Mouse (Mus musculus): ENCODE results near the gene Ube2dnl1. TPM values are rescaled to one million over a fixed set of nuclear protein-coding genes. Genes with fewer than 3 reads are reported as not detected.

The Ube2dnl1 gene
- total RNA-seq (2012; rRNA removed), result 0.79 and 1.3 TPM in 2 replicates

- no peak within 1 kb of the TSS for H3K9ac ChIP-seq (ENCODE audit: insufficient read depth, low read depth, low read length, poor library complexity, severe bottlenecking)
- no peak for TF ChIP-seq ZC3H11A (IDR thresholded peaks at IDR 0.05; ENCODE audit: borderline replicate concordance, low read depth, low read length)
- H3K4me3 ChIP-seq (ENCODE audit: insufficient read depth in 1 of 2, low read depth in 1 of 2, low read length in 2 of 2, poor library complexity in 1 of 2, severe bottlenecking in 1 of 2), result no peak within 1 kb of the TSS
- no peak within 1 kb of the TSS for H3K27ac ChIP-seq (ENCODE audit: insufficient read depth, low read depth, low read length, poor library complexity, severe bottlenecking)
- no peaks in the 10 kb centered on the region for H3K4me1 ChIP-seq (ENCODE audit: control insufficient read depth in 2 of 2, insufficient read depth in 2 of 2, low read length in 2 of 2, poor library complexity in 1 of 2)
- no peaks in the 10 kb centered on the region for H3K9me3 ChIP-seq (ENCODE audit: control insufficient read depth, insufficient read depth, low read depth, low read length)
- no peaks in the 10 kb centered on the region for H3K36me3 ChIP-seq (ENCODE audit: control insufficient read depth, insufficient read depth, low read length, poor library complexity, severe bottlenecking)
- DNase-seq (ENCODE audit: low read depth, low spot score), result no peak
- in situ Hi-C loops (cut with MboI; ENCODE audit: low sequenced_read_pairs in 2 of 2, unreplicated experiment in 2 of 2), result no loop called here
These were observed at the start of gene Ube2dnl1 for GRCm38 (mm10) chrX:114904712-114905111. Gene Ube2dnl1, plus strand, starts transcription at chrX:114905012.

- H3K36me3 ChIP-seq (ENCODE audit: control insufficient read depth, insufficient read depth, low read length, poor library complexity, severe bottlenecking), result no peaks in the 10 kb centered on the region
- no peak overlapping the region for H3K4me3 ChIP-seq (ENCODE audit: insufficient read depth in 1 of 2, low read depth in 1 of 2, low read length in 2 of 2, poor library complexity in 1 of 2, severe bottlenecking in 1 of 2)
- H3K4me1 ChIP-seq (ENCODE audit: control insufficient read depth in 2 of 2, insufficient read depth in 2 of 2, low read length in 2 of 2, poor library complexity in 1 of 2), result no peaks in the 10 kb centered on the region
- H3K9me3 ChIP-seq (ENCODE audit: control insufficient read depth, insufficient read depth, low read depth, low read length), result no peaks in the 10 kb centered on the region
- TF ChIP-seq ZC3H11A (IDR thresholded peaks at IDR 0.05; ENCODE audit: borderline replicate concordance, low read depth, low read length) (no peak), MAFK (IDR thresholded peaks at IDR 0.05; ENCODE audit: insufficient read depth, low read depth, low read length) (no peak)
- H3K9ac ChIP-seq (ENCODE audit: insufficient read depth, low read depth, low read length, poor library complexity, severe bottlenecking), result no peak overlapping the region
- in situ Hi-C loops (cut with MboI; ENCODE audit: low sequenced_read_pairs in 2 of 2, unreplicated experiment in 2 of 2), result no loop called here
- no peak for DNase-seq (ENCODE audit: low read depth, low spot score)
- no peak overlapping the region for H3K27ac ChIP-seq (ENCODE audit: insufficient read depth, low read depth, low read length, poor library complexity, severe bottlenecking)
These were observed 9.3 kb upstream of the Ube2dnl1 start for GRCm38 (mm10) chrX:114895489-114895888.

- no peaks in the 10 kb centered on the region for H3K36me3 ChIP-seq (ENCODE audit: control insufficient read depth, insufficient read depth, low read length, poor library complexity, severe bottlenecking)
- H3K27ac ChIP-seq (ENCODE audit: insufficient read depth, low read depth, low read length, poor library complexity, severe bottlenecking), result no peak overlapping the region
- in situ Hi-C loops (cut with MboI; ENCODE audit: low sequenced_read_pairs in 2 of 2, unreplicated experiment in 2 of 2), result no loop called here
- no peak for DNase-seq (ENCODE audit: low read depth, low spot score)
- TF ChIP-seq MAFK (IDR thresholded peaks at IDR 0.05; ENCODE audit: insufficient read depth, low read depth, low read length), result no peak
- TF ChIP-seq HCFC1 (IDR thresholded peaks at IDR 0.05; ENCODE audit: borderline replicate concordance, insufficient read depth, low read length), result no peak
- no peak for TF ChIP-seq ZNF384 (IDR thresholded peaks at IDR 0.05; ENCODE audit: low read depth, low read length)
- no peak for TF ChIP-seq ZC3H11A (IDR thresholded peaks at IDR 0.05; ENCODE audit: borderline replicate concordance, low read depth, low read length)
- no peak for TF ChIP-seq CHD2 (IDR thresholded peaks at IDR 0.05; ENCODE audit: low read depth, low read length)
- no peaks in the 10 kb centered on the region for H3K9me3 ChIP-seq (ENCODE audit: control insufficient read depth, insufficient read depth, low read depth, low read length)
- no peak overlapping the region for H3K9ac ChIP-seq (ENCODE audit: insufficient read depth, low read depth, low read length, poor library complexity, severe bottlenecking)
- H3K4me3 ChIP-seq (ENCODE audit: insufficient read depth in 1 of 2, low read depth in 1 of 2, low read length in 2 of 2, poor library complexity in 1 of 2, severe bottlenecking in 1 of 2), result no peak overlapping the region
- no peaks in the 10 kb centered on the region for H3K4me1 ChIP-seq (ENCODE audit: control insufficient read depth in 2 of 2, insufficient read depth in 2 of 2, low read length in 2 of 2, poor library complexity in 1 of 2)
These were observed 7.3 kb upstream of the Ube2dnl1 start for GRCm38 (mm10) chrX:114897506-114897905.

GRCm38 (mm10) chrX:114903391-114903790 is 1.4 kb upstream of the Ube2dnl1 start:
- Histone ChIP-seq H3K27ac (ENCODE audit: insufficient read depth, low read depth, low read length, poor library complexity, severe bottlenecking) (no peak overlapping the region), H3K9me3 (ENCODE audit: control insufficient read depth, insufficient read depth, low read depth, low read length) (no peaks in the 10 kb centered on the region), H3K4me3 (ENCODE audit: insufficient read depth in 1 of 2, low read depth in 1 of 2, low read length in 2 of 2, poor library complexity in 1 of 2, severe bottlenecking in 1 of 2) (no peak overlapping the region), H3K4me1 (ENCODE audit: control insufficient read depth in 2 of 2, insufficient read depth in 2 of 2, low read length in 2 of 2, poor library complexity in 1 of 2) (no peaks in the 10 kb centered on the region), H3K9ac (ENCODE audit: insufficient read depth, low read depth, low read length, poor library complexity, severe bottlenecking) (no peak overlapping the region), H3K36me3 (ENCODE audit: control insufficient read depth, insufficient read depth, low read length, poor library complexity, severe bottlenecking) (no peaks in the 10 kb centered on the region)
- in situ Hi-C loops (cut with MboI; ENCODE audit: low sequenced_read_pairs in 2 of 2, unreplicated experiment in 2 of 2), result no loop called here
- TF ChIP-seq HCFC1 (IDR thresholded peaks at IDR 0.05; ENCODE audit: borderline replicate concordance, insufficient read depth, low read length), result no peak
- DNase-seq (ENCODE audit: low read depth, low spot score), result no peak

GRCm38 (mm10) chrX:114907282-114907681 is 2.5 kb downstream of the Ube2dnl1 start, which contains the start of gene Ube2dnl2:
Gene Ube2dnl2, plus strand, starts transcription at chrX:114907582.
- TF ChIP-seq ZNF384 (IDR thresholded peaks at IDR 0.05; ENCODE audit: low read depth, low read length), result no peak
- TF ChIP-seq ZC3H11A (IDR thresholded peaks at IDR 0.05; ENCODE audit: borderline replicate concordance, low read depth, low read length), result no peak
- no peak for TF ChIP-seq CHD2 (IDR thresholded peaks at IDR 0.05; ENCODE audit: low read depth, low read length)
- no peak for TF ChIP-seq MAFK (IDR thresholded peaks at IDR 0.05; ENCODE audit: insufficient read depth, low read depth, low read length)
- no peak for TF ChIP-seq HCFC1 (IDR thresholded peaks at IDR 0.05; ENCODE audit: borderline replicate concordance, insufficient read depth, low read length)
- no peak for DNase-seq (ENCODE audit: low read depth, low spot score)
- no peaks in the 10 kb centered on the region for H3K36me3 ChIP-seq (ENCODE audit: control insufficient read depth, insufficient read depth, low read length, poor library complexity, severe bottlenecking)
- H3K4me3 ChIP-seq (ENCODE audit: insufficient read depth in 1 of 2, low read depth in 1 of 2, low read length in 2 of 2, poor library complexity in 1 of 2, severe bottlenecking in 1 of 2), result no peak within 1 kb of the TSS
- H3K27ac ChIP-seq (ENCODE audit: insufficient read depth, low read depth, low read length, poor library complexity, severe bottlenecking), result no peak within 1 kb of the TSS
- no peak within 1 kb of the TSS for H3K9ac ChIP-seq (ENCODE audit: insufficient read depth, low read depth, low read length, poor library complexity, severe bottlenecking)
- no peaks in the 10 kb centered on the region for H3K4me1 ChIP-seq (ENCODE audit: control insufficient read depth in 2 of 2, insufficient read depth in 2 of 2, low read length in 2 of 2, poor library complexity in 1 of 2)
- in situ Hi-C loops (cut with MboI; ENCODE audit: low sequenced_read_pairs in 2 of 2, unreplicated experiment in 2 of 2), result no loop called here
- H3K9me3 ChIP-seq (ENCODE audit: control insufficient read depth, insufficient read depth, low read depth, low read length), result no peaks in the 10 kb centered on the region
